Mouse (Mus musculus): Measurements from ENCODE around the gene Gtpbp10. TPM values are rescaled to one million over a fixed set of nuclear protein-coding genes. Genes with fewer than 3 reads are reported as not detected.

Gtpbp10 gene
- total and polyA plus RNA-seq, 3 experiments, result not detected

GRCm38 (mm10) chr5:5494269-5495005, 64.9 kb downstream of the Gtpbp10 start:
- Histone ChIP-seq H3K36me3 (replicated peaks in 1 of 2; ENCODE audit: control insufficient read depth in 1 of 2, insufficient read depth in 1 of 2, low read length in 1 of 2) (no peaks in the 10 kb centered on the region), H3K27ac (ENCODE audit: insufficient read depth, low read depth) (no peak overlapping the region), H3K4me1 (ENCODE audit: control insufficient read depth in 1 of 2, insufficient read depth in 2 of 2) (no peaks in the 10 kb centered on the region), H3K4me2 (ENCODE audit: insufficient read depth, low read depth, poor library complexity, severe bottlenecking) (no peak overlapping the region), H3K4me3 (replicated peaks in 1 of 3; ENCODE audit: low read depth in 2 of 3, low read length in 2 of 3, poor library complexity in 1 of 3) (no peak overlapping the region), H3K9ac (ENCODE audit: insufficient read depth, low read depth) (no peak overlapping the region), H3K27me3 (replicated peaks) (no peaks in the 10 kb centered on the region), H3K79me2 (replicated peaks; ENCODE audit: control insufficient read depth, extremely low read depth, insufficient read depth, poor library complexity, severe bottlenecking) (no peaks in the 10 kb centered on the region), H3K9me3 (replicated peaks; ENCODE audit: low read length) (peaks cover 5% of the 10 kb centered on the region)
- no peak for TF ChIP-seq UBTF (IDR thresholded peaks at IDR 0.05; ENCODE audit: low read depth, low read length)
- no peak for TF ChIP-seq PAX5 (IDR thresholded peaks at IDR 0.05; ENCODE audit: low read length)
- peak; percentile 53 for TF ChIP-seq ZC3H11A (IDR thresholded peaks at IDR 0.05; ENCODE audit: low read depth, low read length)
- peak; percentile 84 for TF ChIP-seq SMC3 (IDR thresholded peaks at IDR 0.05; ENCODE audit: low read depth, low read length)
- peak; percentile 60 to 91; a peak in 3 of 4 replicates for TF ChIP-seq CTCF (conservative IDR thresholded peaks at IDR 0.05 in 1 of 2, IDR thresholded peaks at IDR 0.05 in 1 of 2; ENCODE audit: low read depth in 2 of 2, low read length in 2 of 2)
- 0 out of 2 replicates have a peak, but pooled peaks have one; percentile 12 for TF ChIP-seq NRF1 (IDR thresholded peaks at IDR 0.05; ENCODE audit: low read depth, low read length)
- TF ChIP-seq IRF4 (IDR thresholded peaks at IDR 0.05; ENCODE audit: low read depth, low read length), result 0 out of 2 replicates have a peak, but pooled peaks have one; percentile 28
- peak; percentile 98 for TF ChIP-seq RAD21 (IDR thresholded peaks at IDR 0.05; ENCODE audit: low read depth, low read length)
- TF ChIP-seq ZNF384 (IDR thresholded peaks at IDR 0.05; ENCODE audit: low read depth, low read length), result peak; percentile 97
- no peak for TF ChIP-seq MAX (IDR thresholded peaks at IDR 0.05; ENCODE audit: low read length)
- peak; percentile 56 for DNase-seq (ENCODE audit: extremely low read depth)
- in situ Hi-C loops (cut with MboI; ENCODE audit: low pct_ligation_motif_present, low pct_unique_long_range_greater_than_20kb, low sequenced_read_pairs) (loop anchor here (10.0 kb wide), 1 partner anchor 260 kb away; no protein-coding TSS in a partner anchor), dilution Hi-C loops (cut with MboI; ENCODE audit: extremely low pct_ligation_motif_present, extremely low pct_unique_long_range_greater_than_20kb, low sequenced_read_pairs) (no loop called here)

- H3K4me3 ChIP-seq (replicated peaks in 1 of 3; ENCODE audit: low read depth in 2 of 3, low read length in 2 of 3, poor library complexity in 1 of 3), result no peak overlapping the region
- H3K4me1 ChIP-seq (ENCODE audit: control insufficient read depth in 1 of 2, insufficient read depth in 2 of 2), result no peaks in the 10 kb centered on the region
- no peaks in the 10 kb centered on the region for H3K27me3 ChIP-seq (replicated peaks)
- no peaks in the 10 kb centered on the region for H3K36me3 ChIP-seq (replicated peaks in 1 of 2; ENCODE audit: control insufficient read depth in 1 of 2, insufficient read depth in 1 of 2, low read length in 1 of 2)
- DNase-seq (ENCODE audit: extremely low read depth), result no peak
- no peak overlapping the region for H3K27ac ChIP-seq (ENCODE audit: insufficient read depth, low read depth)
- dilution Hi-C loops (cut with MboI; ENCODE audit: extremely low pct_ligation_motif_present, extremely low pct_unique_long_range_greater_than_20kb, low sequenced_read_pairs) (no loop called here), in situ Hi-C loops (cut with MboI; ENCODE audit: low pct_ligation_motif_present, low pct_unique_long_range_greater_than_20kb, low sequenced_read_pairs) (loop anchor here (10.0 kb wide), 1 partner anchor 263 kb away; no protein-coding TSS in a partner anchor)
- no peak for TF ChIP-seq ZKSCAN1 (IDR thresholded peaks at IDR 0.05; ENCODE audit: borderline replicate concordance, low read depth, low read length)
- peak in 1 of 2 experiments; percentile 26; a peak in 2 of 4 replicates for TF ChIP-seq CTCF (conservative IDR thresholded peaks at IDR 0.05 in 1 of 2, IDR thresholded peaks at IDR 0.05 in 1 of 2; ENCODE audit: low read depth in 2 of 2, low read length in 2 of 2)
- peaks cover 5% of the 10 kb centered on the region for H3K9me3 ChIP-seq (replicated peaks; ENCODE audit: low read length)
- no peak overlapping the region for H3K4me2 ChIP-seq (ENCODE audit: insufficient read depth, low read depth, poor library complexity, severe bottlenecking)
- H3K9ac ChIP-seq (ENCODE audit: insufficient read depth, low read depth), result no peak overlapping the region
- no peaks in the 10 kb centered on the region for H3K79me2 ChIP-seq (replicated peaks; ENCODE audit: control insufficient read depth, extremely low read depth, insufficient read depth, poor library complexity, severe bottlenecking)
Measured at GRCm38 (mm10) chr5:5492163-5492562, 67.2 kb downstream of the Gtpbp10 start.

Other genes starting within 250 kb of the Gtpbp10 start
- 9.3 and 12.0 TPM in 2 replicates for gene Cdk14, start 139.2 kb downstream of the Gtpbp10 start, total RNA-seq (2012; rRNA removed)
- gene Cdk14, start 139.2 kb downstream of the Gtpbp10 start, total RNA-seq (2014; rRNA removed), result 3.5 and 3.7 TPM in 2 replicates
- 8.9 TPM in 2 replicates for gene Cdk14, start 139.2 kb downstream of the Gtpbp10 start, polyA plus RNA-seq (2012; ENCODE audit: insufficient read length, low read depth)
- not detected in 2 replicates for gene 1700015F17Rik, start 80.4 kb downstream of the Gtpbp10 start, total RNA-seq (2012; rRNA removed)
- gene 1700015F17Rik, start 80.4 kb downstream of the Gtpbp10 start, total RNA-seq (2014; rRNA removed), result not detected in 2 replicates
- not detected in 2 replicates for gene 1700015F17Rik, start 80.4 kb downstream of the Gtpbp10 start, polyA plus RNA-seq (2012; ENCODE audit: insufficient read length, low read depth)
- gene Cldn12, start 44.6 kb downstream of the Gtpbp10 start, total RNA-seq (2012; rRNA removed), result 13.4 and 23.5 TPM in 2 replicates
- gene Cldn12, start 44.6 kb downstream of the Gtpbp10 start, total RNA-seq (2014; rRNA removed), result 22.6 and 24.1 TPM in 2 replicates
- gene Cldn12, start 44.6 kb downstream of the Gtpbp10 start, polyA plus RNA-seq (2012; ENCODE audit: insufficient read length, low read depth), result 10.6 and 11.8 TPM in 2 replicates
- 0.97 and 1.6 TPM in 2 replicates for gene Gm8773, start 14.3 kb upstream of the Gtpbp10 start, total RNA-seq (2012; rRNA removed)
- gene Gm8773, start 14.3 kb upstream of the Gtpbp10 start, total RNA-seq (2014; rRNA removed), result not detected in 2 replicates
- gene Gm8773, start 14.3 kb upstream of the Gtpbp10 start, polyA plus RNA-seq (2012; ENCODE audit: insufficient read length, low read depth), result not detected in 2 replicates
- gene Cfap69, start 104.7 kb upstream of the Gtpbp10 start, total RNA-seq (2012; rRNA removed), result 0.25 and 0.51 TPM in 2 replicates
- 1.2 and 1.8 TPM in 2 replicates for gene Cfap69, start 104.7 kb upstream of the Gtpbp10 start, total RNA-seq (2014; rRNA removed)
- 0.98 and 1.5 TPM in 2 replicates for gene Cfap69, start 104.7 kb upstream of the Gtpbp10 start, polyA plus RNA-seq (2012; ENCODE audit: insufficient read length, low read depth)
- gene Steap2, start 135.0 kb upstream of the Gtpbp10 start, total RNA-seq (2012; rRNA removed), result not detected in 2 replicates
- not detected in 2 replicates for gene Steap2, start 135.0 kb upstream of the Gtpbp10 start, total RNA-seq (2014; rRNA removed)
- gene Steap2, start 135.0 kb upstream of the Gtpbp10 start, polyA plus RNA-seq (2012; ENCODE audit: insufficient read length, low read depth), result not detected in 2 replicates
- gene Steap1, start 189.8 kb upstream of the Gtpbp10 start, total RNA-seq (2012; rRNA removed), result not detected in 2 replicates
- not detected in 2 replicates for gene Steap1, start 189.8 kb upstream of the Gtpbp10 start, total RNA-seq (2014; rRNA removed)
- not detected in 2 replicates for gene Steap1, start 189.8 kb upstream of the Gtpbp10 start, polyA plus RNA-seq (2012; ENCODE audit: insufficient read length, low read depth)